Mouse (Mus musculus) limb, embryonic 12.5 days (tissue): Measurements from ENCODE around the gene Nr2f2. TPM values are rescaled to one million over a fixed set of nuclear protein-coding genes. Genes with fewer than 3 reads are reported as not detected.

Source experiments
- ATAC-seq: fragments of 200-750 bp; cut with Nextera tagmentation; 2 replicates; pipeline ENCODE4 v1.8.0; 2017; ENCODE audit warnings: low read depth, moderate TSS enrichment; ENCODE audit not compliant: insufficient number of reproducible peaks, insufficient read depth, low FRiP score, low TSS enrichment
- H3K27ac ChIP-seq: fragments of 300-500 bp; sonication (generic); 2 replicates; pipeline ENCODE4 v1.5.1; 2016; ENCODE audit warnings: mild to moderate bottlenecking, moderate library complexity
- H3K27me3 ChIP-seq: fragments of 300-500 bp; sonication (generic); 2 replicates; pipeline ENCODE4 v1.6.1; 2016; ENCODE audit warnings: mild to moderate bottlenecking, moderate library complexity
- H3K36me3 ChIP-seq: fragments of 300-500 bp; sonication (generic); 2 replicates; pipeline ENCODE4 v1.6.1; 2016; ENCODE audit warnings: mild to moderate bottlenecking, moderate library complexity
- H3K4me1 ChIP-seq: fragments of 300-500 bp; sonication (generic); replicated peaks from 2 replicates; pipeline ENCODE4 v1.6.1; 2016
- H3K4me2 ChIP-seq: fragments of 300-500 bp; sonication (generic); 2 replicates; pipeline ENCODE4 v1.6.1; 2016; ENCODE audit warnings: mild to moderate bottlenecking, moderate library complexity
- H3K4me3 ChIP-seq: fragments of 300-500 bp; sonication (generic); replicated peaks from 2 replicates; pipeline ENCODE4 v1.5.1; 2016; ENCODE audit warnings: mild to moderate bottlenecking
- H3K9ac ChIP-seq: fragments of 300-500 bp; sonication (generic); replicated peaks from 2 replicates; pipeline ENCODE4 v1.6.1; 2016; ENCODE audit warnings: mild to moderate bottlenecking, moderate library complexity
- H3K9me3 ChIP-seq: fragments of 300-500 bp; sonication (generic); 2 replicates; pipeline ENCODE4 v1.6.1; 2016; ENCODE audit warnings: mild to moderate bottlenecking, moderate library complexity
- WGBS: fragments of 180-500 bp; shearing (Covaris S2); methylation state at CpG from one replicate; pipeline ENCODE4 v1.1.7; 2016; 5-methylcytosine and 5-hydroxymethylcytosine counted together
- polyA plus RNA-seq: library from polyadenylated mRNA; unstranded; fragments of >200 nt; fragmentation: Nextera tagmentation; extraction: Ambion mirVana; gene quantifications from 2 replicates; pipeline ENCODE4 v1.2.1, GENCODE M21; 2016

Gene Nr2f2
- polyA plus RNA-seq, 1 experiment from 2014 or later, result 71.8 TPM

DNA sequence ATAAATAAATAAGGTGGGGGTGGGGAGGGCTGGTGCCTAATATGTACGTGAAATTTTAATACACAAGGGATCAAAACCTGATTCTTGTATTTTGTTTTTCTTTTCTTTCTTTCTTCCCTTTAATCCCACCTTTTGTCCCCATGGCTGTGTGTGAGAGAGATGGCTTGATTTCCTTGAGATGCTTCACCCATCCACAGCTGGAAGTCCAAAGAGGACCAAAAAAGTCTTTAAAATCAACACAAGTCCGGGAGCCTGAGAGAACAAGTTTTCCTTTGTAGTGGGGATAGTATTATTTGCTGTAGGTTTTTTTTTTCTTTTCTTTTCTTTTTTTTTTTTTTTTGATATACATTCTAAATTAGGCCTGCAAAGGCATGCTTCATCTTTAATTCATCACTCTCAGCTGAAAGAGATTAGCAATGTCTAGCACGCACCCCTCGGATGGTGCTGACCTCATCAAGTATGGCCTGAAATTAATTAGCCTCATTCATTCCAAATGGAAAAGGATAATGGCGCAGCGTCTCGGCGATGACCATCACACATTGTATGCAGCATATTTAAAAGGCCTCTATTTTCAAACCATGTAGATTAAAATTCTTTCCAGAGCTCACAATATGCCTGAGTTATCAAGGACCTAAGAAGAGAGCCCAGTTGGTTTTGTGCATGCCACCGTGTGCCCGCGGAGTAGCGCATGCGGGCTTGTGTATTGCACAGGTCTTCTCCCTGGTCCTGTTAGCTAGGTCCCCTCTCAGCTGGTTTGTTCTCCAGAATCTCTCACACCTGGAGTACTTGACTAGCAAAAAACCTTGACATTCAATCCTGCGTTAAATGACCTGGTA lies 15.1 kb upstream of the Nr2f2 start:
- Histone ChIP-seq H3K4me1 (no peaks in the 10 kb centered on the region), H3K27me3 (peaks cover 1% of the 10 kb centered on the region; the same call in 1 of the 2 replicates)

DNA sequence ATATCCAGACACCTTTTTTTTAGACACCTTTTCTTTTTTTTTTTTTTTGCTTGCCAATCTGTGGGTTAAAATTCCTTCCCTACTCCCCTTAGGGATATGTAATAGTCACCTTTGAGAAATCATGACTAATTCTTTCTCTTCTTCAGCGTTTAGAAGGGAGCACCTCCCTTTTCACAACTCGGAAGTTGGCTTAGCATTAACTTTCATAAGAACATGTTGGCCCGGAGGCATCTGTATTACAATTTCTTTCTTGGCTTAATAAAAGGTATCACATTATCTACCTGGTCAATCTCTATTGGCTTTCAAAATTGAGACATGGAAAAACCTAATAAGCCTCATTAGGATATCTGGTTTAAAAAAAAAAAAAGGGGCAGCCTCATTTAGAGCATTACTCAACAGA lies 14.4 kb upstream of the Nr2f2 start:
- no peak overlapping the region for H3K4me3 ChIP-seq
- WGBS, result 83% methylated on average over 3 of the region's 3 CpGs
- no peak overlapping the region for H3K27ac ChIP-seq
- H3K4me1 ChIP-seq, result no peaks in the 10 kb centered on the region
- no peaks in the 10 kb centered on the region for H3K36me3 ChIP-seq
- no peak overlapping the region for H3K4me2 ChIP-seq
- H3K9me3 ChIP-seq, result no peaks in the 10 kb centered on the region
- no peak overlapping the region for H3K9ac ChIP-seq
- ATAC-seq, result no peak
- peaks cover 3% of the 10 kb centered on the region; the same call in 1 of the 2 replicates for H3K27me3 ChIP-seq

More for the DNA sequence above, 15.1 kb upstream of the Nr2f2 start:
- Histone ChIP-seq H3K4me2 (no peak overlapping the region), H3K4me3 (no peak overlapping the region), H3K9ac (no peak overlapping the region), H3K36me3 (no peaks in the 10 kb centered on the region), H3K9me3 (no peaks in the 10 kb centered on the region), H3K27ac (no peak overlapping the region)
- whole genome bisulfite sequencing, result 88% methylated on average over 14 of the region's 14 CpGs
- no peak for ATAC-seq

GRCm38 (mm10) chr7:70380246-70380645 lies 13.7 kb upstream of the Nr2f2 start:
- no peaks in the 10 kb centered on the region for H3K4me1 ChIP-seq
- H3K4me2 ChIP-seq, result no peak overlapping the region
- H3K9me3 ChIP-seq, result no peaks in the 10 kb centered on the region
- no peak for ATAC-seq
- no peak overlapping the region for H3K4me3 ChIP-seq
- no peak overlapping the region for H3K27ac ChIP-seq
- H3K27me3 ChIP-seq, result peaks cover 3% of the 10 kb centered on the region; the same call in 1 of the 2 replicates
- 76% methylated on average over 3 of the region's 3 CpGs for WGBS
- H3K9ac ChIP-seq, result no peak overlapping the region
- no peaks in the 10 kb centered on the region for H3K36me3 ChIP-seq

DNA sequence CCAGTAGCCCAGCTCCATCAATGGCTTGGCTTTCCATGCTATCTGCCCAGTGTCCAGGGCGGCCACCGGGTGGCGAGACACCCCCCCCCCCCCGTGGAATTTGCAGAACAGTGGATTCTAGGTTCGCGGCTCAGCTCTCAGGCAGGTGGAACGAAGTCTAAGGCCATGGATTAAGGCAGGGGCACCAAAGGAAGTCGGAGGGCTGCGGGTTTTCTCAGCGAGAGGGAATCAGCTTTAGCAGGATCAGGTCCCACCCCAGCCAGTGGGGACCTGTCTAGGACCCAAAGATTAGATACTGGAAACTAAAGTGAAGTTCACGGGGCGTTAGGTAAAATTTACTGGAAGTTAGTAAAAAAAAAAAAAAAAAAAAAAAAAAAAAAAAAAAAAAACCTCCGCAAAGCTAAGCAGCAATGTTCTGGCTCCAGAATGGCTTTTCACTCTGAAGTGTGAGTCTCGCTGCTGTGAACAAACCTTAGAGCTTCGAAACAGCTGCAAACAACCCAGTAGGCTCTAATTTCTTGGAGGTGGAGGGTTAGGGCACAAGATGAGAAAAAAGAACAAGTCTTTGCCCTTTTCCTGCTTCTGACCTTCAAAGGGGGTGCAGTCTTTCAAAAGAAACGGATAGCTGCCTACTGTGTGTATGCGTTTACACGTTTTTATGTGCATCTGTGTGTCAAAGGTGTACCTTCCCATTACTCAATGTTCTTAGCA lies 4.2 kb upstream of the Nr2f2 start:
- peak overlapping the region; percentile 69 for H3K4me2 ChIP-seq

DNA sequence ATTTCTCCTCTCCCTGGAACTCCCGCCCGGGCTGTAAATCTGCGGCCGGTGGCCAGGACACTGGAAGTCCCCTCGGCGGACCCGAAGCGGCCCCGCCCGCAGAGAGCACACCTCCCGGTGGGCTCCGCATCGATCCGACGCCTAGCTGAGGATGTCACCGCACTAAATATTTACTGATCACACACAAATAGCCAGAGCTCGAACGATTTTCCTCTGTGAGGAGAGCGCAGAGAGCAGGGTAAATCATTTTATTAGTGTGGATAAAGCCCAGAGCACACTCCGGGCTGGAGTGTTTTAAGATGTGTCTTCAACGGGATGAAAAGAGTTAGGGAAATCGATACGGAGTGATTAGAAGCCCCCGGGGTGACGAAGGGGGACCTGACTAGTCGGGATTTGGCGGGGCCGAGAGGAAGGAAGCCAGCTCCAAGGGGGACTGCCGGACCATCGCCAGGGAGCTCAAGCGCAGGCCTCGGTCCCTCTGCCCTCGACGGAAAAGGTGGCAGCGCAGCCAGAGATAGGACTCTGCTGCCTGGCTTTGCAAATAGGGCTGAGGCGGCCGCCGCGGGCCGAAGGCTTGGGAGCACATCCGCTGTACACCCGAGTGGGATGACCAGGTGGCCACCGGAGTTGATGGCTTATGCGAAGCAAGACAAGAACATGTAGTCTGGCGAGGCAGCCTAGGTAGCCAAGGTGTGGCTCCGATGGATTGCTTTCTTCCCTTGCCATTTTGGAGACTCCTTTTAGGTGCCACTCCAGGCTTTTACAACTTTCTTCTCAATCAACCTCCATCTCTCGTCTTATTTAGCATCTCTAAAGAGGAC lies 3.4 kb upstream of the Nr2f2 start:
- peak overlapping the region; percentile 39 for H3K4me3 ChIP-seq
- no peak for ATAC-seq
- H3K9ac ChIP-seq, result peak overlapping the region; percentile 57
- peak overlapping the region; percentile 69 for H3K4me2 ChIP-seq
- peaks cover 63% of the 10 kb centered on the region for H3K27me3 ChIP-seq
- WGBS, result 1% methylated on average over 47 of the region's 47 CpGs
- H3K27ac ChIP-seq, result 0 out of 2 replicates have a peak overlapping the region, but pooled peaks have one; percentile 29
- H3K36me3 ChIP-seq, result no peaks in the 10 kb centered on the region
- H3K9me3 ChIP-seq, result no peaks in the 10 kb centered on the region
- H3K4me1 ChIP-seq, result peaks cover 39% of the 10 kb centered on the region

More for the DNA sequence above, 4.2 kb upstream of the Nr2f2 start:
- Histone ChIP-seq H3K9me3 (no peaks in the 10 kb centered on the region), H3K9ac (no peak overlapping the region), H3K27me3 (peaks cover 59% of the 10 kb centered on the region), H3K4me1 (peaks cover 36% of the 10 kb centered on the region), H3K27ac (no peak overlapping the region), H3K4me3 (peak overlapping the region; percentile 39), H3K36me3 (no peaks in the 10 kb centered on the region)
- WGBS, result 2% methylated on average over 18 of the region's 18 CpGs
- no peak for ATAC-seq

- H3K9ac ChIP-seq, result peak overlapping the region; percentile 57
- peak overlapping the region; percentile 69 for H3K4me2 ChIP-seq
- ATAC-seq, result no peak
- WGBS, result under 1% methylated on average over 36 of the region's 37 CpGs
- H3K4me1 ChIP-seq, result peaks cover 39% of the 10 kb centered on the region
- H3K36me3 ChIP-seq, result no peaks in the 10 kb centered on the region
- no peaks in the 10 kb centered on the region for H3K9me3 ChIP-seq
- H3K27me3 ChIP-seq, result peaks cover 63% of the 10 kb centered on the region
- H3K27ac ChIP-seq, result peak overlapping the region; percentile 29; the same call in 1 of the 2 replicates
- peak overlapping the region; percentile 39 for H3K4me3 ChIP-seq
Measured at GRCm38 (mm10) chr7:70369061-70369730, 2.7 kb upstream of the Nr2f2 start.

GRCm38 (mm10) chr7:70368751-70369060 lies 2.2 kb upstream of the Nr2f2 start:
- Histone ChIP-seq H3K9ac (no peak overlapping the region; the same call in 1 of the 2 replicates), H3K9me3 (no peaks in the 10 kb centered on the region), H3K4me1 (peaks cover 39% of the 10 kb centered on the region), H3K4me2 (peak overlapping the region; percentile 69), H3K4me3 (peak overlapping the region; percentile 39; the same call in 1 of the 2 replicates), H3K36me3 (no peaks in the 10 kb centered on the region), H3K27me3 (peaks cover 65% of the 10 kb centered on the region), H3K27ac (peak overlapping the region; percentile 23; the same call in 1 of the 2 replicates)
- ATAC-seq, result no peak
- 12% methylated on average over 4 of the region's 4 CpGs for WGBS

- ATAC-seq, result no peak
- H3K9ac ChIP-seq, result no peak overlapping the region
- peaks cover 69% of the 10 kb centered on the region for H3K27me3 ChIP-seq
- H3K27ac ChIP-seq, result no peak overlapping the region
- no peaks in the 10 kb centered on the region for H3K36me3 ChIP-seq
- H3K4me2 ChIP-seq, result peak overlapping the region; percentile 72
- H3K4me1 ChIP-seq, result peaks cover 39% of the 10 kb centered on the region
- no peak overlapping the region for H3K4me3 ChIP-seq
- WGBS, result 21% methylated on average over 6 of the region's 6 CpGs
- H3K9me3 ChIP-seq, result no peaks in the 10 kb centered on the region
Measured at GRCm38 (mm10) chr7:70368268-70368655, 1.7 kb upstream of the Nr2f2 start.

DNA sequence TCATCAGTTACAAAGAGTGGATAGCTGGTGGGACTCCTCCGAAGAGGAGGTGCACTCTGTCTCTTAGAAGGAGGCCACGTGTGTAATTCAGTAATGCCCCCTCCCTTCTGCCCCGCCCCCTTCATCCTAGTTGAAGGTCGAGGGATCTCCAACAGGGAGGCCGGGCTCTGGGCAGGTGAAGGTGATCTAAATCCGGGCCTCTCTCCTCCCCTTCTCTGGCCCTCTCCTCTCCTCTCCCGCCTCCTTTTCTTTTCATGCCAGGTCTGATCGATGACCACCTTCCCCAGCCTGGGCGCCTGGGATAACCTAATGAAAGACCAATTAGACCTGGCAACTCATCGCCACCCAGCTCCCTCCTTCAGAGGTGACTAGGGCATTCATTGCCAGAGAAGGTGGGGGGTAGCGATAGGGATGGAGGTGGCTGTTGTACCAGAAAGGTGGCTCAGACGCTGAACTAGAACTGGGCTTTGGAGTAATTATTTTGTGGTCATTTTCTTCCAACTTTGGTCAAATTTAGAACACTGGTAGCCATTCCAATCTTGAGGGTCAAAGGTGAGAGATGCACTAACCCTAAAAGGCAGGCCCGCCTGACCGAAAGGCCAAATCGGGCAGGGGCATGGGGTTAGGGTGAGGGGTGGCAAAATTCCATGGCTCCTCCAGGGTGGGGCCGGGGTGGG lies 1.2 kb upstream of the Nr2f2 start:
- Histone ChIP-seq H3K27me3 (peaks cover 71% of the 10 kb centered on the region), H3K9me3 (no peaks in the 10 kb centered on the region), H3K27ac (no peak overlapping the region), H3K9ac (no peak overlapping the region), H3K4me2 (peak overlapping the region; percentile 72), H3K4me1 (peaks cover 39% of the 10 kb centered on the region), H3K36me3 (no peaks in the 10 kb centered on the region), H3K4me3 (peak overlapping the region; percentile 13; the same call in 1 of the 2 replicates)
- WGBS, result 9% methylated on average over 16 of the region's 16 CpGs
- ATAC-seq, result no peak

- Histone ChIP-seq H3K27me3 (peaks cover 68% of the 10 kb centered on the region), H3K4me3 (peak overlapping the region; percentile 52), H3K9ac (no peak overlapping the region), H3K27ac (peak overlapping the region; percentile 91; the same call in 1 of the 2 replicates), H3K36me3 (no peaks in the 10 kb centered on the region), H3K9me3 (no peaks in the 10 kb centered on the region), H3K4me2 (peak overlapping the region; percentile 72), H3K4me1 (peaks cover 45% of the 10 kb centered on the region)
- 5% methylated on average over 1 of the region's 1 CpGs for WGBS
- no peak for ATAC-seq
Measured at GRCm38 (mm10) chr7:70366808-70367095, 217 bp upstream of the Nr2f2 start.
